Mouse (Mus musculus): ENCODE results near the gene Cpeb4.

DNA sequence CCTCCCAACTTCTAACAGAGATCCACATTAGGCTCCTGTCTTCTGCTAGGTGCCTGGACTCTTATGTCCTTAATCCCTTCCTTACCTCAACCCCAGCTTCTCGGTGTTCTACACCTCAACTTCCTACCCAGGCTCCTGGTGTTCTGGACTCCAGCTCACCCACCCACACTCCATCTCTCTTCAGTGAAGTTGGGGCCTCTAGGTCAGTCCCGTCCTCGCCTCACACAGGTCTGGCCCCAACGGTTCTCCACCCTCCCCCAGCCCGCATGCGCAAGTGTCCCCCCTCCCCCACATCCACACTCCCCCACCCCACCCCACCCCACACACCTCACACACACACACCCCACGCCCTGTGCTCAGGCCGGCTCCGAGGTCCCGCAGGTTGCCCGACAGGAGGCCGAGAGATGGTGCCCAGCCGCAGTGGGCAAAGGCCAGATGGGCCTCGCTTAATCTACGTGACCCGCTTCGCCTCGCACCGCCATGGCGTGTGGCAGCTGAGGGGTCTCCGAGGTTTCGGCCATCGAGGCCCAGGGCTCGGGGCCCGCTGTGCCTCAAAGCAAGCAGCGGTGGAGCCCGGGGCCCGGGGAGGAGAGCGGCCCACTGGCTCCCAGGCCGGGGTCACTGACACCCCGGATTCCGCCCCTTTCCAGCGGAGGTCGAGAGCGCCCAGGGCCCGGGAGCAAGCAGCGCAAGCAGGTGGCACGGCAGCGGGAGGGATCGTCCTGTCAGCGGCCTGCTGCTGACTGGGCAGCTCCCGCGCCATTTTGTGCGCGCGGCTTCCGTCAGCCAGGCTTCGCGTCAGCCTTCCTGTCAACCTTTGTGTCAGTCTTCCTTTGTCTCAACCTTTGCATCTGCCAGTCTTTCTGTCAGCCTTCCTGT, 93.5 kb downstream of the Cpeb4 start, which contains the start of gene 4930524B15Rik:
- TF ChIP-seq POLR2A (IDR thresholded peaks at IDR 0.05; ENCODE audit: insufficient read depth, low read depth, low read length) = no peak
- no peak for TF ChIP-seq CTCF (IDR thresholded peaks at IDR 0.05)
- TF ChIP-seq EP300 (IDR thresholded peaks at IDR 0.05; ENCODE audit: insufficient read depth, low read depth, low read length) = no peak

All from heart, adult 2 months (tissue).